Mouse (Mus musculus) forebrain, embryonic 14.5 days (tissue): ENCODE measurements around the gene Gm29582. TPM values are rescaled to one million over a fixed set of nuclear protein-coding genes. Genes with fewer than 3 reads are reported as not detected.
"Not testable (repeated sequence)": the region's sequence is repeated elsewhere in the genome, so short reads cannot be mapped to it uniquely, and the experiment has no call there.

Experiments used
- ATAC-seq: fragments of 200-750 bp; cut with Nextera tagmentation; 2 replicates; pipeline ENCODE4 v1.8.0; 2017; ENCODE audit warnings: mild to moderate bottlenecking, moderate library complexity
- DNase-seq: peaks from one replicate; pipeline ENCODE4 v3.0.0-alpha.2; 2015; ENCODE audit warnings: low spot score
- H3K27ac ChIP-seq: fragments of 300-500 bp; sonication (generic); 2 replicates; pipeline ENCODE4 v1.5.1; 2014; ENCODE audit warnings: low read depth, mild to moderate bottlenecking, control low read depth, low read length, moderate library complexity
- H3K27me3 ChIP-seq: fragments of 300-500 bp; sonication (generic); replicated peaks from 2 replicates; pipeline ENCODE4 v1.6.1; 2014; ENCODE audit warnings: low read length, control low read depth, mixed read lengths; ENCODE audit not compliant: control insufficient read depth, insufficient read depth
- H3K36me3 ChIP-seq: fragments of 300-500 bp; sonication (generic); 2 replicates; pipeline ENCODE4 v1.6.1; 2014; ENCODE audit warnings: low read length, control low read depth; ENCODE audit not compliant: control insufficient read depth, insufficient read depth
- H3K4me1 ChIP-seq: fragments of 300-500 bp; sonication (generic); 2 replicates; pipeline ENCODE4 v1.6.1; 2014; ENCODE audit warnings: antibody characterized with exemption, low read length, control low read depth; ENCODE audit not compliant: control insufficient read depth, insufficient read depth
- H3K4me2 ChIP-seq: fragments of 300-500 bp; sonication (generic); 2 replicates; pipeline ENCODE4 v1.6.1; 2014; ENCODE audit warnings: mild to moderate bottlenecking, control low read depth, low read length
- H3K4me3 ChIP-seq: fragments of 300-500 bp; sonication (generic); 2 replicates; pipeline ENCODE4 v1.5.1; 2014; ENCODE audit warnings: low read depth, low read length, control low read depth
- H3K9ac ChIP-seq: fragments of 300-500 bp; sonication (generic); 2 replicates; pipeline ENCODE4 v1.6.1; 2014; ENCODE audit warnings: mild to moderate bottlenecking, low read length, control low read depth, moderate library complexity
- H3K9me3 ChIP-seq: fragments of 300-500 bp; sonication (generic); replicated peaks from 2 replicates; pipeline ENCODE4 v1.6.1; 2016; ENCODE audit warnings: low read length, control low read depth, mixed read lengths; ENCODE audit not compliant: control insufficient read depth
- WGBS: fragments of 180-500 bp; shearing (Covaris S2); extraction: QIAGEN DNeasy Blood & Tissue Kit; methylation state at CpG from one replicate; pipeline ENCODE4 v1.1.7; 2014; 5-methylcytosine and 5-hydroxymethylcytosine counted together
- polyA plus RNA-seq: library from polyadenylated mRNA; unstranded; fragments of >200 nt; fragmentation: Nextera tagmentation; extraction: Ambion mirVana; gene quantifications from 2 replicates; pipeline ENCODE4 v1.2.1, GENCODE M21; 2014

Gene Gm29582
- polyA plus RNA-seq: not detected in 2 replicates

- H3K9ac ChIP-seq, H3K9me3 ChIP-seq, H3K27ac ChIP-seq, H3K4me1 ChIP-seq, DNase-seq, ATAC-seq, H3K27me3 ChIP-seq, H3K4me2 ChIP-seq, H3K36me3 ChIP-seq, H3K4me3 ChIP-seq: not testable (repeated sequence)
- WGBS: no CpG with 5 or more reads among the region's 8 CpGs
Measured at GRCm38 (mm10) chrY:30738461-30738860, at the start of gene Gm29582. Gene Gm29582, minus strand, starts transcription at chrY:30738561.
